Mouse (Mus musculus) neural tube, postnatal 0 days (tissue): ENCODE measurements around the gene Serpina16. TPM values are rescaled to one million over a fixed set of nuclear protein-coding genes. Genes with fewer than 3 reads are reported as not detected.

Experiments used
- polyA plus RNA-seq: library from polyadenylated mRNA; unstranded; fragments of >200 nt; fragmentation: Nextera tagmentation; extraction: Ambion mirVana; gene quantifications from 2 replicates; pipeline ENCODE4 v1.2.1, GENCODE M21; 2015

Gene Serpina16
- polyA plus RNA-seq = not detected in 2 replicates

GRCm38 (mm10) chr12:103676039-103676438 lies at the start of gene Serpina16:
Serpina16 (minus strand) TSS chr12:103676139.

GRCm38 (mm10) chr12:103695429-103695828 lies 19.5 kb upstream of the Serpina16 start, which contains the start of gene Serpina1f:
Serpina1f (minus strand) TSS chr12:103695529.

GRCm38 (mm10) chr12:103656848-103657626 lies 18.9 kb downstream of the Serpina16 start, which contains the start of gene Serpina6:
Serpina6 (minus strand) TSS chr12:103657212.

DNA sequence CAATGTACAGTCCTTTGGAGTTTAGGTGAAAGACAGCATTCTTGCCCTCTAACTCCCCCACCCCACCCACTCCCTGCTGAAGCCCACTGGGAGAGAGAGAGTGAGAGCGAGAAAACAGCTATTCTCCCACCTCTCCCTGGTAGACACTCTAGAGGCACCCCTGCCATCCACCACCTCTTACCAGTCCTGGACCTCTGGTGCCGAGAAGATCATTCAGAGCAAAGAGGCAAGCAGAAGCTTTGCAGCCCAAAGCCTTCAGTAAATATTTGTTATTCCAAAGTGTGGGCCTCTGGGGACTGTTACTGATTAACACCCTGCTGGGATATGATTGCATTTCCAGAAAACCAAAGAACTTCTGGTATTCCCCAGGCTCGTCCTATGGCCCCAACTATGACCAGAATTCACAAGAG lies 44.7 kb downstream of the Serpina16 start, which contains the start of gene Serpina10:
Serpina10 (minus strand) TSS at position 242 of the 410 bp plus-strand sequence.

Other genes with a start within 250 kb of the Serpina16 start
- 26.1 and 33.4 TPM in 2 replicates for gene Ifi27, start 241.9 kb downstream of the Serpina16 start, polyA plus RNA-seq
- 18.3 and 28.9 TPM in 2 replicates for gene Ifi27l2a, start 232.5 kb downstream of the Serpina16 start, polyA plus RNA-seq
- not detected in 2 replicates for gene Ifi27l2b, start 218.9 kb downstream of the Serpina16 start, polyA plus RNA-seq
- 3.9 and 4.1 TPM in 2 replicates for gene Ppp4r4, start 143.9 kb downstream of the Serpina16 start, polyA plus RNA-seq
- 0.08 and 0.09 TPM in 2 replicates for gene Serpina10, start 44.7 kb downstream of the Serpina16 start, polyA plus RNA-seq
- not detected in 2 replicates for gene Serpina6, start 18.9 kb downstream of the Serpina16 start, polyA plus RNA-seq
- gene Serpina1f, start 19.4 kb upstream of the Serpina16 start, polyA plus RNA-seq = not detected in 2 replicates
- 0.12 and 0.41 TPM in 2 replicates for gene Serpina1d, start 97.5 kb upstream of the Serpina16 start, polyA plus RNA-seq
- gene Serpina1b, start 154.2 kb upstream of the Serpina16 start, polyA plus RNA-seq = 0.20 TPM in 1 of 2 replicates, not detected in the other
- gene Serpina1a, start 187.4 kb upstream of the Serpina16 start, polyA plus RNA-seq = 0.41 TPM in 1 of 2 replicates, not detected in the other
- not detected in 2 replicates for gene Serpina1c, start 228.7 kb upstream of the Serpina16 start, polyA plus RNA-seq